In genomic region chr4:97786571-97786970, GRCm38 (mm10) we compare ENCODE assay signal across 14 mouse cellular contexts. TPM values are rescaled to one million over a fixed set of nuclear protein-coding genes. Genes with fewer than 3 reads are reported as not detected.
"Had no signal": no experiment of that assay in that cellular context is flagged by ENCODE, and none has a peak within 500 bp of the region (broad histone marks: within the 10 kb centered on the region; RNA-seq: fewer than 3 reads in every experiment).

No protein-coding gene starts in this region.

- ATAC-seq: midbrain, embryonic 13.5 days had no signal

- H3K4me3 ChIP-seq: limb, embryonic 15.5 days; midbrain, embryonic 13.5 days; stomach, embryonic 15.5 days had no signal

- H3K9me3 ChIP-seq: limb, embryonic 15.5 days; midbrain, embryonic 13.5 days; stomach, embryonic 15.5 days had no signal

- H3K9ac ChIP-seq: limb, embryonic 15.5 days; liver, embryonic 14.5 days; midbrain, embryonic 13.5 days; stomach, embryonic 15.5 days had no signal

- H3K27ac ChIP-seq: limb, embryonic 15.5 days; liver, embryonic 14.5 days; midbrain, embryonic 13.5 days; stomach, embryonic 15.5 days had no signal

- H3K4me2 ChIP-seq: limb, embryonic 15.5 days; midbrain, embryonic 13.5 days; stomach, embryonic 15.5 days had no signal

- H3K27me3 ChIP-seq: limb, embryonic 15.5 days; stomach, embryonic 15.5 days had no signal

- DNase-seq: kidney, postnatal 14 days; layer of hippocampus, postnatal 36 days; lung, adult 18-20 months; lung, postnatal 36 days; right cerebral cortex, postnatal 14 days; thymus, adult 2 months; thymus, postnatal 25 days had no signal

RNA-seq across cellular contexts. Expression of gene E130114P18Rik, which starts 8.7 kb away (rescaled TPM):
- total RNA-seq: megakaryocyte progenitor cell, adult 5-6 weeks had no signal
- polyA plus RNA-seq: large intestine, adult 2 months; liver, embryonic 14.5 days; spleen, adult 2 months had no signal
